Mouse (Mus musculus) adrenal gland, postnatal 25 days (tissue): Measurements from ENCODE around the gene Hes1. TPM values are rescaled to one million over a fixed set of nuclear protein-coding genes. Genes with fewer than 3 reads are reported as not detected.

Source experiments
- DNase-seq: peaks from one replicate; pipeline ENCODE4 v3.0.0; 2021; ENCODE audit warnings: mixed read lengths
- long read RNA-seq: library from polyadenylated mRNA; stranded (forward); transcript quantifications from one replicate; pipeline ENCODE4 v2.0.0, GENCODE M21; 2021
- total RNA-seq: library from RNA; stranded (reverse); gene quantifications from 2 replicates; pipeline ENCODE4 v1.2.3, GENCODE M21; 2021

The Hes1 gene
- 32.5 and 34.2 TPM in 2 replicates for total RNA-seq
- long read RNA-seq, transcript Hes1-203 (2 exons, 406 nt): minor isoform, 5 of 55 reads
- long read RNA-seq, transcript Hes1-201 (4 exons, 1,468 nt): major isoform, 27 of 55 reads
- long read RNA-seq, partial matches to known transcripts: 3 of 55 reads
- long read RNA-seq, other reads (novel, unspliced or antisense): 18 of 55 reads

DNA sequence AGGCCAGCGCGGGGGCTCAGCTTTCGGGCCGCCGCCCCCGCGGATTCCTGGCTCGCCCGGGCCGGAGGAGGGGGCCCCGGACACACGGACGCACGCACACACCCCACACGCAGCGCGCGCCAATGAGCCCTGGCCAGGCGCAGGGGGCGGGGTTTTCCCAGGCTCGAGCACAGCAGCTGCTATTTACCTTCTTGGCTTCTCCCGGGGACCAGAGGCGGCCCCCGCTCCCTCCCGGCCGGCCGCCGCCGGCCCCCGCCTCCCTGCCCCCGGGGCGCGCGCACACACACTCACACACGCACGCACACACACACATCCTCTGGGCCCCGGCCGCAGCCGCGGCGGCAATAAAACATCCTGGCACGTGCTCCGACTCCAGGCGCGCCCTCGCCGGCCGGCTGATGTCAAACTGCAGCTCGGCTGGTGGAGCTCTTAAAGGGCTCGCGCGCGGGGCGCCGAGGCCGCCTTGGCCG, at the start of gene Hes1:
Gene Hes1 (plus strand): TSS at position 401 of the 470 bp plus-strand sequence.
- DNase-seq: peak; percentile 91

DNA sequence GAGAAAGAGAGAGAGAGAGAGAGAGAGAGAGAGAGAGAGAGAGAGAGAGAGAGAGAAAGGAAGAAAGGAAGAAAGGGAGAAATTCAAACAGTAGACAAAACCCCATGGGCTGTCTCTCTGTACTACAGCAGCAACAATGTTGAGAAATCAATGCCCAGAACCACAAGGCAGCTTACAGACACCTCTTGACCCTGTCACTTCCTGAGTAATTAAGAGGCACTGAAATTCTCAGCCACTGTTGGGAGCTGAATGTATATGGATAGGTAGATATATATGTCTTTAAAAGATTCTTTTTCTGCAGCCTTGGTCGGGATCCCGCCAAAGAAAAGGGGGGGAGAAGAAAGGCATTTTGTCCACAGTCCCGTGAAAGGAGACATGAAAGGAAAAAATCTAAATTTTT, 48.1 kb upstream of the Hes1 start:
- no peak for DNase-seq

DNA sequence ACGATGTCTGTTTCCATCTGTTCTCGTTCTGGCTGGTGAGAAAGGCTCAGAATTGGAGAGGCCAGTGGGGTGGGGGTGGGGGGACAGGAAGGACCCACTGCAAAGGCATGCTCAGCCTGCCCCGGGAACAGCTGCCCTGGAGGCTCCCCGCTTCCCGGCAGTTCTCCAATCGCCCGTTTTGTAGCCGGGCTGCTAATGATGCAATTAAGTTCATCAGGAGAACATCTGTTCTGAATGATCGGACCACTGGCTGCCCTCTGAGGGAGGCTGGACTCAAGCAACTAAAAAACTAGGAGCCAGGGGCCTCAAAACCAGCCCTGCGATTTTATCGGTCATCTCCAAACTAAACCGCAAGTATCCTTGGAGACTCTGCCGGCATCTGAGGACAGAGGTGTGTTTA, 44.1 kb upstream of the Hes1 start:
- no peak for DNase-seq

DNA sequence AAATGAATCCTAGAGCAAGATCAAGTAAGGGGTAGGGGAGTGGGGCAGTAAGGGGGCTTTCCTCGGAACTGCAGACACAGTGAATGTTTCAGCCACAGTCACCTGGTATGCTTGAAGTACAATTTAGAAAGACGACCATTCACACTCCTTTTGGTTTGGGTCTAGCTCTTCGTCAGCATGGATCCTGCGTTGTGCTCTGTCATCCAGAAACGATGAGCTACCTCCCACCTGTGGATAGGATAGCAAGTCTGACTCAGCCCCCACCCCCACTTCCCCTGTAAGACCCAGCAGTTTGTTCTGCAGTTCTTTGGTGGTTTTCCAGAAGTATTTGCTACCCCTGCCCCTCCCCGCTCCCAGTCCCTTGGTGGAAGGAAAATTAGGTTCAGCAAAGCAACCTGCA, 41.8 kb upstream of the Hes1 start:
- no peak for DNase-seq

DNA sequence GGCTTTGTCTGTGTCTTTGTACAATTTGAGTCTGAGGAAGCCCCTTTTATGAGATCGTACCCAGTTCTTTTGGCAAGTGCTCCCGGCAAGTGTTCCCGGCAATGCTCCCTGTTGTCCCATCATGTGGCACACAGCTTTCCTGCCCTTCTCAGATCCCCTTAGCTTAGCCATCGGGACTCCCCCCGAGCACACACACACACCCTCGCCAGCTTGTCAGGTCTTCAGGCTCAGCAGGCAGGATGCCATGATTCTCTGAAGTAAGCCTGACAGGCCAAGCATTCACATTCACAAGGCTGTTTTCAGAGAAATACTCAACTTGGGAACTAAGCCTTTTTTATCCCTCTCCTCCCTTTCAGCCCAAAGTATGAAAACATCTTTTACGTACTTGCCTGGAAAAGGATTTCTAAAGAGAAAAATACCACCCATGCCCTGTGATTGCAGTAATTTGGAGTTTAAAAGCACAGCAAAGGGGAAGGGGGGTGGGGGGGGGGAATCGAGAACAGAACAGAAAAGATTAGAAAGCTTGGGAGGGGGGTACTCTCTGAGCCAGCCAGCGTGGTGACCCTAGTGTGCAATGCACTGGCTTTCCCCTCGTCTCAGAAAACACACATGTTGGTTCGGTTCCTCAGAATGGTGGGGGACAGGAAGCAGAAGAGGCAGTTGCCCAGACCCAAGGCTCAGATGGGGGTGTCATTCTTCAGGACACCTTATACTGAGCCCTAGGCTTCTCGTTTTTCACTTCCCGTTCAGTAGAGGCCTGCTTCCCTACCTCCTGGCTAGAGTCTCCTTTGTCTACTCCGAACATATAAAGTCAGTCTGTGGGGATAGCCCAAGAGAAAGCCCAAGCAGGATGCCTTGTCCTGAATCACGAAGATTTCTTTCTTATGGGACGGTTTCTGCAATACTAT, 41.0 kb upstream of the Hes1 start:
- no peak for DNase-seq

DNA sequence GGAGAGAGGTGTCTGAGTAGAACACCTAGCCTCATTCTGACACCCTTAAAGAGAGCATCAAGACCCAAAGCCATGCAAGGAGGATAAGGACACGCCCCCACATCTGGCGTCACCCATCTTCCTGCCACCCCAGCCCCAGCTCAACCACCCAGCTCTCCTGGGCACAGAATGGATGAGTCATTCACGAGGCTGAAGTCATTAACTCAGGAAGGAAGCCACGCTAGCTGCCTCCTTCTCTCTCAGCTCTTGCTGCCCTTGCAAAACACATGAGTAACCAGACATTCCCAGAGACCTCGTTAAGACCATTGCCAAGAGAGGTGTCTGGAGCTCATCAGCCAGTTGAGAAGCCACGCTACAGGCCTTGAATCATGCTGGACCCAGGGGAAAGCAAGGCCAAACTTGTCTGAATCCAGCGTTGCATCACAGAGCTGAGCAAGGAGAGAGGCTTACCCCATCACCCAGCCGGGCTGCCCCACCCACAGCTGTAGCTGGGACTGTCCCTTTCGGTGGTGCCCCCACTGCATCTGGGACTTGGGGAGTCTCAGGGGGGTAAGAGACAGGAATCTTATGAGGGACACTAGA, 39.4 kb upstream of the Hes1 start:
- peak; percentile 64 for DNase-seq

DNA sequence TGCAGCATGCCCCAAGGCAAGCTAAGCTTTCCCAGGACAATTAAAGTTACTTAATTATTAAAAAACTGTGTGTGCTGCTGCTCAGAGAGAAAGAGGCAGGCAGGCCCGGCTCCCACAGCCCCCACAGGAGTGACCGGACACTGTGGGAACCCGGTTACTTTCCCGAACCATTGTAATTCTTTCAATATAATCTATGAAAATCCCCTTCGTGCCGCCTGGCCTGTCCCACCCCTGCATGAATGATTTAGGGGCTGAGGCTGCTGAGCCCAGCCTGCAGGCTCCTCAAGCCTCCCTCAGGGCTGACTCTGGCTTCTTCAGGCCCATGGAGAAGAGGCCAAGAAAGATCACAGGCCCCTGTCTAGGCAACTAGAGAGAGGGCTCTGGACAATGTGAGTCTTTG, 36.0 kb upstream of the Hes1 start:
- DNase-seq: no peak

DNA sequence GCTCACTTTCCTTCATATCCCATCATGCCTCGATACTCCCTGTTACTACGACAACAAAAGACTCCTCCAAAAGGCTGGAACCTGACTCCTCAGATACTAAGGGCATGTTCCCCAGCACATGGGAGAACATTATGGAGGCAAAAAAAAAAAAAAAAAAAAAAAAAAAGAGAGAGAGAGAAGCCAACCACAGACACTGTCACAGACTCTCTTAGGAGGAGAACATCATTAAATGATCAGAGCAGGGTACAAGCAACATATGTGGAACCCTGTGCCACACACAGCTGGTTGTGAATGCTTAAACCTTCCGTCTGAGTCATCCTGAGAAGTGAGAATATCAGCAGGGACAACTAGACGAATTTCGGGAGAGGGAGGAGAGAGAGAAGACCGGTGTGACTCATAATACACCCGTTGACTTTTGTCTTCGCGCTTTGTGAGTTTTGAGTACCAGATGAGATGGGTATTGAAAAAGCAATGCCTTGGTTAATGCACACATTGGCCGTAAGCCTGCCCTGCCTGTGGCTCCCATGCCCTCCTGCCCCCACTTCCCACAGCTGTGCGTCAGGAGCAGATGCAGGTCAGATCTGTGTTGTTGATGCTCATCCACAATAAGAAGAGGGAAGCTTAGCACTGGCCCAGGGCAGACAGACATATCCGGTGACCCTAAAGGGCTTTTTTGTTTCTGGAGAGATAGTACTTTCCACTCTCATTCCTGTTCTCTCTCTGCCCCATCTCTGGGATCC, 34.8 kb upstream of the Hes1 start:
- DNase-seq: no peak

DNA sequence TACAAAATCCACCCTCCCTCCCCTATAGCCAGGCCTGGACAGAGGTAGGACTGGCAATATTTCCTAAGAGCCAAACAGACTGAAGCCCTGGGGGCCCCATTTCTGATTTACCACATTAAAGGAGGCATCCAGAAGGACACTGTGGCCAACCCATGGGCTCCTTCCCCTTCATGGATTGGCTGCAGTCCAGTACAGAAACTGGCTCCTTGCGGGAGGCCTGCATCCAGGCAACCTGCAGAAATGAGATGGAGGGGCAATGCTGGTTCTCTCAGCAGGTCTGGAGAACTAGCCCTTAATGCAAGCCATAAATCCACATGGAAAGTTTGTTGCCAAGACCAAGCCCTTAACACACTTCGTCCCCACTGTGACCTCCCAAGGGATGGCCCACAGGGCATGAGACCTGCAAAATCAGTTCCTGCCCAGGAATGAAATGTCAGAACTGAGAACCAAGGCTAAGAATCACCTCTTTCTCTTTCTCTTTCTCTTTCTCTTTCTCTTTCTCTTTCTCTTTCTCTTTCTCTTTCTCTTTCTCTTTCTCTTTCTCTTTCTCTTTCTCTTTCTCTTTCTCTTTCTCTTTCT, 31.8 kb upstream of the Hes1 start:
- DNase-seq: no peak

DNA sequence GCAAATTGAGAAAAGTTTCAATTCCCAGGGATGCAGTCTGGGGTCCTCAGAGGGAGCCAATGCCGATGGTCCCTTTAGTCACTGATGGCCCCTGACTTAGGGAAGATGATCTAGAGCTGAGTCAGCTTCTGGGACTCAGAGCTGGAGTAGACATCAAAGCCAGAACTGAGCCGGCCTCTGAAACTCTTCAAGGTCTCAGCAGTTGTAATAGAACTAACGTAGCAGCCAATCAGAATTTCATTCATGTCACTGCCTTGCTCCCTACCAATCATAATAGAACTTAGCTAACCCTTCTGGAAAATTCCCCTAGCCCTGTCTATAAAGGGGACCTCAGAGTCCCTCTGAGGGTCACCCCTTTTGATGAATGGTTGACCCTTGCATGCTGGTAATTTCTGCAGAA, 30.8 kb upstream of the Hes1 start:
- peak; percentile 23 for DNase-seq

DNA sequence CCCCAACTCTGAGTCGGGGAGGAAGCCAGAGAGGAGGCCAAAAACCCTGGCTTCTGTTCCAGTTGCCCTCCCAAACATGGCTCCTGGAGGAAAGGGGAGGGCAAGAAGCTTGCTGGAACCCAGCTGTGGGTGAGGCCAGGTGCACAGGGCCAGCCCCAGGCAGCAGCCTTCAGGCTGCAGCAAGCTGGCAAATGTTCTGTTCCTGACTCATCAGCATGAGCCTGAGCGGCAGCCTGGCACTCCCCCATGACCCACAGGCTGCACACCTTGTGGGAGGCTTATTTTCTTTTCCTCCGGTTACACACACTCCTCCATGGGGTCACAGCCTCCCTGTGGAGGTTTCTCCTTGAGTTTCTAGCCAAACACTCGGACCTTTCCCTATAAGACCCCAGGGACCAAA, 30.2 kb upstream of the Hes1 start:
- peak; percentile 53 for DNase-seq

DNA sequence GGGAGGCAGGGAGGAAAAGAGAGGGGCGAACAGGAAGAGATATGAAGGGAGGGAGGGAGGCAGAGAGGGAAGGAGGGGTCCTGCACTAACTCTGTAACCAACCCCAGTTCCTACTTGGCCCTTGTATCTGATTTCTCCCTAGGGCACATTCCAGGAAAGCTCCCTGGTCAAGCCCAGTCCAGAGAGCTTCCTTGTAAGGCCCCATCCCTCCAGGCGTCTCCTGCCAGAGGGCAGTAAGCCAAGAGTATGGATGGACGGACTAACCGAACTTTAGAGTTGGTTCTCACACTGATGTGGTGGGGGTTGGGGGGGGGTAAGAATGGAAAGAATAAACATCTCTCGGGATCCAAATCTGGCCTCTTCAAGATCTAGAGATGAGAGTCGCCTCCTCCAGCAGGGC, 29.7 kb upstream of the Hes1 start:
- DNase-seq: peak; percentile 22

DNA sequence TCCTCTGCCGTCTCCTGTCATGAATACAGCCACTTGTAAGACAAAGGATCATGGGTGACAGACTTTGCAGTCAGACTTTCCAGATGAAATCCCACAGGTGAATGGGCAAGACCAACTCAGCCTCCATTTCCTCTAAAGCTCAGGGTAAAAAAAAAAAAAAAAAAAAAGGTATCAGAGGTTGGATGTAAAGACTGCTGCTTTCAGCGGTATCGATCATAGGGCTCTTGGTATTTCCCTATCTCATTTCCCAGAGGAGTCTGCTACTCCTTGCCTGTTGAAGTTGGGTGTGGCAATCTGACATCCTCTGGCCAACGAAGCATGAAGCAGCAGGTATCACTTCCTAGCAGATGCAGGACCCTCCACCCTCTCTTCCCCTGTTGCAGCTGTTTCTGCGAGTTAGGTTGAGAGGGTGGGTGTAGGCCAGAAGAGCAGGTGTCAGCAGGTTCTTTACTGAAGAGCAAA, 29.2 kb upstream of the Hes1 start:
- DNase-seq: no peak

DNA sequence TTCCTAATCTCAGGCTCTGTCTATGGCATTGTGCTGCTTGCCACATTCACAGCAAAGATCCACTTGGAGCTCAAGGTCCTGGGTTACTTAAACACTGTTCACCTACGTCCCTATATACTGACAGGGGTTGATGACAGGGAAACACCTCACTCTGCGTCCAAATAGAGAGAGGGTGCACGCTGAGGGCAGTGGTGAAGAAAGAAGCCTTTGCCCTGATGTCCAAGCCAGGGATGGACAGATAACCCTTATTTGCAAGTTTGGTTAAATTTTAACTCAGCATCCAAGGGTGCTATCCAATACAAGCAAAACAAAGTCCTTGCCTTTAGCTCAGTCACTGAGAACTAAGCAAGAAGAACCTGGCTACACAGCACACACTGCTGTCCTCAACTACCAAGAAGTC, 28.1 kb upstream of the Hes1 start:
- no peak for DNase-seq

DNA sequence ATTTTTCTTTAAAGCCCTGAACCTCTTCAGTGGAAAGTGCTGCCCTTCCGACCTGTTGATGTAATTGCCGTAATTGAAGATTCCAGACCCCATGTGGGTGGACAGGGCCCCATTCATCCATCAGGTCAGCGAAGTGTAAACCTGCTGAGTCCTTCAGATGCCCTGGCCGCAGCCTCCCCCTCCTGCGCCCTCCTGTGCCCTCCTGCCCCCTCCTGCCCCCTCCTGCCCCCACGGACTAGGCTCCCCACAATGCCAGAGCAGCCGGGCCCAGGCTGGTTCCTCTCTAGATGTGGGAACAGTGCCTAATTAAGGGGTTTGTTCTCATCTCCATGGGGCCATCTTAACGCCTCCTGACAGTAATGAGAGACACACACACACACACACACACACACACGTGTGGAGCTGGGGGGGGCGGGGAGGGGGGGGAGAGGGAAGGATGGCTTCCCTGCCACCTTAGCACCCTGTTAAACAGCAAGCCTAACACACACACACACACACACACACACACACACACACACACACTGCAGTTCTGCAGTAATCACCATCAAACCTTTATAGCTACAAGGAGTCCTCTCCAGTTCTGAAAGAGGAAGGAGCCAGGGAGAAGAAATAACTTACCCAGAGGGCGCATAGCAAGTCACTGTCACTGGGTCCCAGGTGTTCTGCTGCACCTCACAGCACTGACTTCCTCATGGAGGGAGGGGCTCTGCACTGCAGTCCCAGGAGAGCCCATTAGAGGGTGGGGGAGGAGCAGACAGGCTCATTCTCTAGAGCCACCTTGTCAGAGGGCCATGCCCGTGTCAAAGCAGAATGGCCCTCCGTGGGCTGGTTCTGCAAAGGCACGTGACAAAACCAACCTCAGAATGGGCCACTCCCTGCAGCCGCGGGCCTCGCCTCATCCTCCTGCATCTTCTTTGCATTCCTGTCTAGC, 25.3 kb upstream of the Hes1 start:
- DNase-seq: no peak

DNA sequence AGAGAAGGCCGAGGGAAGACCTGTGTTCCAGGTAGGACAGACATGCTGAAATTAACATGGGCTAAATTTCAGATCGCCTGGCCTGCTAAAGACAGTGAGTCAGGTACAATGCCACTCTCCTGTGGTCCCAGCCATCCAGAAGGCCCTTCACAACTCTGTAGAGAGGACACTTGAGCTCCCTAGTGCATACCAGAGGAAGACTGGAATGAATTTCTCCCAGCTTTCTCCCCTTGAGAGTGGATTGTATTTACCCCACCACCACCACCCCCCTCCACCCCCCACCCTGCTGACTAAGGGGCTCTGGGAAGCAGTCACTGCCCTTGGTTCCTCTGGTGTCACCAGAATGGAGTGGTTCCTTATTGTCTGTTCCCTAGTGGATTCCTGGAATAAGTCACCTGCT, 24.3 kb upstream of the Hes1 start:
- DNase-seq: no peak

DNA sequence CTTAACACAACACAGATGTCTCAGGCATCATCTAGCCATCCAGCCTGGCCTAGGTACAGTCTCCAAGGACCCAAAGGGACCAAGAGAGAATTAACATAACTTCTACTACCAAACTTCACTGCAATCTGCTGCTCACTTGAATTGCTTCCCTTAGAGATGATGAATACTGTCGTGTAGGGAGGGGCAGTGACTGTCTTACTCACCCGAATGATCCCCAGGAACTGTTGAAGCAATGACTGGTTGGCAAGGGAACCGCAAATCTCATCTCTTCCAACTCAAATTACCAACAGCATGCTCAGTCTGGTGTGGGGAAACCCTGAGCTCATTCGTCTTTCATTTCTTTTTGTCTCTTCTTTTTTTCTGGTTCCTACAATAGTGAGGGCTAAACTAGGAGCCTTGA, 21.3 kb upstream of the Hes1 start:
- no peak for DNase-seq

DNA sequence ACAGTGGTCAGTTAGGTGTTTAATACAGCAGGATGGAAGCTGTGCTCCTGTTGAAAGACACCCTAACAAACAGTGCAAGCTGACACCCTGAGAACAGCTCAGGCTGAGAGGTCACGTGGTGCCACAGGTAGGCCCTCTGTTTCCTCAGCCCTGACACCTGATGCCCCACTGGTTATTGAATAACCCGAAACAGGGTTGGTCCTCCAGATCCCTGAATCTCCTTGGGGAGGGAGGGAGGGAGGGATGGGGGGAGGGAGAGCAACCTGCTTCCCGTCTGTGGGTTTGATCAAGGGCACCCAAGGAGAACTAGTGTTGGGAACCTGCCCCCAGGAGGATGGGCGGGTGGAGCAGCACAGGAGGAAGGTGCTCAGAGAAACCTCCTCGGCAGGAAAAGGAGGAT, 18.6 kb upstream of the Hes1 start:
- no peak for DNase-seq

DNA sequence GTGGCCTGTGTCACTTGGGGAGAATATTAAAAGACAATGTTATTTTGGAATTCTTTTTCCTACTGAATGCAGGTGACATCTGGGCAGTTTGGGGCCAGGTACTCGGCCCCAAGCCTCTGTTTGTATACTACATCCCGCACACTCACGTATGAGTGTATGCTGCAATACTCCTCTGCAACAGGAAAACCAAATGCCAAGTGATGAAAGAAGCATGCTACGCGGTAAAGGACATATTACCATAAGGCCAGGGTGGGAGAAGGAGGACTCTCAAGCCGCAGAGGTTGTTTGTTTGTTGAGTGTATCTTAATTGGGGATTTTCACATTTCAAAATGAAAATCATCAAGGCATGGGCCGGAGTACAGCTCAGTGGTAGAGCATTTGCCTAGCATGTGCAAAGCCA, 17.2 kb upstream of the Hes1 start:
- DNase-seq: no peak

DNA sequence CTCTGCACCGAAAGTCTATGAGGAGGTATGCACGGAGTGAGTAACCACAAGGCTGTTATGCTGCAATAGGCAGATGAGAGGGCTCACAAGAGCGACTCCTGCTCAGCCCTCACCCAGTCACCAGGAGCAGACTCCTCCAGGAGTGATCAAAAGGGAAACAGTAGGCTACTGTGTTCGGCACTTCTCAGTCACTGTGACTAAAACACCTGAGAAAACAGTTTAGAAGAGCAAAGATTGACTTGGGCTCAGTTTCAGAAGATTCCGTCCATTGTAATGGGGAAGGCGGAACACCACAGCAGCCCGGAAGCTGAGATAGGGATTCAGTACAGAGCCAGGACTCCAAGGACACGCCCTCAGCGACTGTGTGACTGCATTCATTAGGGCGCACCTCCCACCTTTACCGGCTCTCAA, 16.8 kb upstream of the Hes1 start:
- no peak for DNase-seq
